Mouse (Mus musculus) hindlimb bud, embryonic 11.5 days (tissue): ENCODE results near the gene Il18r1.

Experiments used
- DNase-seq: peaks from one replicate; pipeline ENCODE4 v3.0.0-alpha.2; 2012; ENCODE audit warnings: low read depth, low spot score; ENCODE audit errors: extremely low spot score

The Il18r1 gene

DNA sequence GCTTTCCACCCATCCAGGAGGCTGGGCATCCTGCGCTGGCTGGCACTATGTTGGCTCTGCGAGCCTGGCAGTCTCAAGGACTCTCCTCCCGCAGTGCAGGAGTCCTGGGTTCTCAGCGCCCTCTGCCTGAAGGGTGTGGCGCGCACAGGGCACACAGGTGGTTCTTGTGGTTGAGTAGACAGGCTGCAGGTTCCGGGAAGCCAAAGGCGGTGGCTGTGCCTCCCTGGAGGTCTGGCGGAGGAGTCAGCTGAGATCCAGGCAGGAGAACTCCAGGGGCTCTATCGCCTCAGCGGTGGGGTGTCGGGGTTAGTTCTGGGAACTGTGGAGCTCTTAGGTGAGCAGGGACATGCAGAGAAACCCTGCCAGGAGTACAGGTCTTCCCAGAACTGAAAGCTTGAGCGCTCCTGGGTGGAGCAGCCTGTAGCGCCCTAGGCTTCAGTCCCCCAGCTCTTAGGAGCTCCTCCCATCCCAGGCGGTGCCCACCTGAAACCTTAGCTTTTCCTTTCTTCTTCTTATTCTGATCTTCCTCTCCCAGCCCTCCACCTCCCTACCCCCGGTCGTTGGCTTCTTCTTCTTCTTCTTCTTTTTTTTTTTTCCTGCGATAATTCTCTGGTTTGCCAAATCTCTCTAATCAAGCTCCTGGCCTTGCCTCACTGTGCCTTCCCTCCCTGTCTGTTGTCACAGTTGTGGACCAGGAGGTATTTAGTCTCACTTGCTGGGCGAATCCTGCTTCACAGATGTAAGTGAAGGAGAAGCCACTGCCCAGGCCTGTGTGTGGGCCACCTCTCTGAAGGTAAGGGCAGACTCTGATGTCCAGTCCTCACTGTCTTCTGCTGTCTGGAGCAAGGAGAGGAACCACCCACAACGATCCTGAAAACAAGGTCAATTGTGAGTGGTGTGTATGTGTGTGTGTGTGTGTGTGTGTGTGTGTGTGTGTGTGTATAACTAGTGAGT is at the start of gene Il18r1:
Gene Il18r1, plus strand, starts transcription at position 76 of the 954 bp plus-strand sequence.
- no peak for DNase-seq

DNA sequence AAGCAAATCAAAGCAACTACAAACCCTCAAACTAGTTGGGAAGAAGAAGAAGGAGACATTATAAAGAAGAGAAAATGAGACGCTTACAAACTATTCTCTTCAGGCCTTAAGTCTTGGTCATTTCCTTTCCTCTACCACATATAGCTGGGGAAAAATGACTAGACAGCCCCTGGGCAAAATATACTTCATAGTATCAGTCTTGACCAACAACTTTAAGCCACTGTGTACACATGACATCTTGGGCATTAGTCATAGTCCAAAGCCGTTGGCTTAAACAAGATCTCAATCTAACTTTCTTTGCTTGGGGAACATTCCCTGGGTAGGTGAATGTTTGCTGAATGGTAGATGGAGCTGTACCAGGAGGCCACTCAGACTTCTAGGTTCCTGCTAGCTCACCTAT is 48.3 kb upstream of the Il18r1 start:
- no peak for DNase-seq

DNA sequence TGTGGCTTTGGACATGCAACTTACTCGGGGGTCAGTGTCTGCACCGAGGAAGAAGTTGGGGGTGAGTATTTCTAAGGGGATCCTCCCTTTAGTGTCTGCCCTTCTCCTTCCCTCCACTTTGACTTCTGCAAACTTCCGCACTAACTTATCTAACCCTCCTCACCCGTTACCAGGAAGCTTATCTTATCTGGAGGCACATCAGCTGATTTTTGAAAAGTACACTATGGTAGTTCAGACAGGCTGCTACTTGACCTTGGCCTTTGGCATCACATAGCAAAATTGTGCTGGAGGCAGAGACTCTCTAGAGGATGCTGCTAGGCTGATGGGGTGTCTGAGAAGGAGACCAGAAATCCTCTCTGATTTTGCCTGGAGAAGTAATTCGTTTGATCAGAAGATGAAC is 46.8 kb upstream of the Il18r1 start:
- no peak for DNase-seq

DNA sequence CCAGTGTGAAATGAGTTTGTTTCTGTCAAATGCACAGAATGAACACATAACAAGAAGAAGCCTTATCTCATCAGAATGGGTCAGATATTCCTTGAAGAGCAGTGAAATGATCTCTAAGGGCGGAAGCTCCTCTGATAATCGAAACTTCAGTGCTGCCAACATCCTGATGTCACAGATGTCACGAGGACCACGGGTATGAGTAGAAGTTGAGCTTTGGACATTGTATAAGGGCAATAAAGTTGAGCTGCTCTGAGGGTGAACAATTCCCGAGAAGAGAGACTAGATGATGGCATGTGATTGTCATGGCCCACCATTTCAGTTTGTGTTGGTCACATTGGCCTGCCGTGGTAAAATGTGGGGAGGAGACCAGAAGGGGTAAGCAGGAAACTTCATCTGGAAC is 41.5 kb upstream of the Il18r1 start:
- no peak for DNase-seq

DNA sequence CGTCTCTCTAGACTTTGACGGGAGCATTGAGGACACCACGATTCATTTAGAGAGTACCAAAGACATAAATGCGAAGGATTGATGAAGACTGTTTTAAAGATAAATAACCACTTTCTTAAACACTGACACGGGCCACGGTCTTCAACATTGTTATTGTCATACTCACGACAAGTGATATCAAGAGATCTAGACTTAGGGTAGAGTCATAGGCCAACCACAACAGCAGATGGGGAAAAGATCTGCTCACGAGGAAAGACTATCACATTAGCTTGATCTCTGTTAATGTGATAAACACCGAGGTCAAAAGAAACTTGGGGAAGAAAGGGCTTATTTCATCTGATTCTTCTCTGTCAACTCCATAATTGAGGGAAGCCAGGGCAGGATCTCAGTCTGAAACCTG is 38.1 kb upstream of the Il18r1 start:
- DNase-seq = no peak

DNA sequence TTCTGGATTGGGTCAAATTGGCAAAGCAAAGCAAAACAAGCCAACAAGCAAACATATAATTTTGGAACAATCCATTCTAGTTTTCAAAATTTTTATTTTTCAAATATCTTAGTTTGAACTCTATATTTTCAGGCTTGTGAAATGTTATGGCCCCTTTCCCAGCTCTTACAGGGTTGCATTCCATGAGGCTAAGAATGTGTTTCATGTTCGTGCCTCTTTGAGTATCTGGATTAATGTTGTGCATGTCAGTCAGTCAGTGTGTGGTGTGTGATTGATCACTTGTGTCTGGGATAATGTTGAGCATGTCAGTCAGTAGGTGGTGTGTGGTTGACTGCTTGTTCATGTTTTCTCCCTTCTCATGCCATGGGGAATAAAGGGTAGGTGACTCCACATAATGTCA is 37.5 kb upstream of the Il18r1 start:
- no peak for DNase-seq

DNA sequence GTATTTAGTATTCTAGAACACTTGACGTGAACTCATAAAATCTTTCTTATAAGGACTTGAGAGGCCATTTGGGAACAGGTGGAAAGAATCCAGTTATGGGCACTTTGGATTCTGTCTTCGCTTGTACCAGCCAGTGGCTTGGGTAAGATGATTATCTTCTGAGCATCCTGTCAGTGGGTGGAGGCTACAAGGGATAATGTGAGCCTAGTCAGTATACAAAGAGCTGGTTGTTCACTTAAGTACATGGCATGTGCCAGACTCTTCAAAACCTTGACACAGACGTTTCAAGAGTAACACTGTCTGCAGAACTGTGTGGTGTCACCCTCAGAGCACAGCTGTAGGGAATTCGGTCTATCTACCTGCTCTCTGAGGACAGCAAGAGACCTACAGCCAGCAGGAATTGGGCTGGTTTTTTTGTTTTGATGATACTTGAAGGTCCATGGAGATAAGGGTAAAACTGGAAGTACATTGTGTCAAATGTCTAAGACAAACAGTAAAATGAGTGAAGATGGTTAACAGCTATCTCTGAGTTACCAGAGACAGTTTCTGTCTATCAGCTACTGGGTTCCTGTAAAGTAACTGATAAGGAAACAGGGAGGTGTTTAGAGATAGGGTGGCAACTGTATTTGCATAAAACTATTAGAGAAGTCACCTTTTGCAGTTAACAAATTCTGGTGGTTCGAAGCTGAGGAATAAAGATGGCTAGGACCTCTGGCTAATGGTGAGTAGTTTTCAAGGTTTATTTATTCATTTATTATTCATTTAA is 36.3 kb upstream of the Il18r1 start, which contains the start of gene Il1rl1:
Gene Il1rl1, plus strand, starts transcription at position 661 of the 766 bp plus-strand sequence.
- no peak for DNase-seq

DNA sequence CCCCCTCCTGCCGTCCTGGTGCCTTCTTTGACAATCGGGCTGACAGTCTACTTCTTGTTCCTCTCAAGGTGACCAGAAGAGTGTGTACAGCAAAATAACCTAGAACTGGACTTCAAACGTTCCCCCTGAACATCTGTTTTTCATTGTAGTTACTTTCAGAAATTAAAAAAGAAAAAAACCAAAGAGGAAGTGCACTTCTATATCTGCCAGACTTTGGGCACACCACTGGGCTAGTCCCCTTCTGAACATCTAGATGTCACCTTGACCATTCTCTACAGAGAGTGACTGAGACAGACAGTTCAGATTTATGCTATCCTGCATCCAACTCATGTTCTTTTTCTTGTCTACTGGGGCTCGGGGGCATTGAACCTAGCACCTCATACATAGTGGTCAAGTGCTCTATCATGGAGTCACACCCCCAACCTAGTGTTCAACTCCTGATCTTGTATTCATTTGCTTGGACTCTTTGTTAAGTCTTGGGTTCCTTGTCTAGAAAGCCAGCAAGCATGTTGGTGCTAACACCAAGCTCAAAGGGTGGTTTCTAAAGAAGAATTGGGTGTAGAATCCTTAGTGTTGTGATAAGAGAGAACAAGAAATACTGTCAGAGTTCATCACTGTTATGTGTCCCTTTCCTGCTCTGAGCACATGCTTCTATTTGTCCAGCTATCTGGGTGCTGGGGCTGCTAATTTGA is 35.1 kb upstream of the Il18r1 start:
- no peak for DNase-seq

DNA sequence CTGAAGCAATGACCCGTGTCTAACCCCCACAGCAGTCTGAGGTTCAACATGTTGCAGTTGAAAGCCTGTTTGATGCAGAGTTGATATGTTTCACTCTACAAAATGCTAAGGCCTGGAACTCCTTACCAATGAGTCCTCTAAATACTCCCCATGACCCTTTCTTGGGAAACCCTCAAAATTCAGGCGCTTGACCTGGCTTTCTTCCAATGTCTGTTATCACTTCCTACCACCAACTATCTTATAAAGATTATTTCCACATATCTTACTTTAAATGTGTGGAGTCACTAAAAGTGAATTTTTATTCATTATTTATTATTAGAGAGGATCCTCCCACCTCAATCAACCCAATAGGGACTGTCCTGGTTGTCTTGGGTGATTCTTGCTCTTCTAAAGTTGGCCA is 33.2 kb upstream of the Il18r1 start:
- no peak for DNase-seq

DNA sequence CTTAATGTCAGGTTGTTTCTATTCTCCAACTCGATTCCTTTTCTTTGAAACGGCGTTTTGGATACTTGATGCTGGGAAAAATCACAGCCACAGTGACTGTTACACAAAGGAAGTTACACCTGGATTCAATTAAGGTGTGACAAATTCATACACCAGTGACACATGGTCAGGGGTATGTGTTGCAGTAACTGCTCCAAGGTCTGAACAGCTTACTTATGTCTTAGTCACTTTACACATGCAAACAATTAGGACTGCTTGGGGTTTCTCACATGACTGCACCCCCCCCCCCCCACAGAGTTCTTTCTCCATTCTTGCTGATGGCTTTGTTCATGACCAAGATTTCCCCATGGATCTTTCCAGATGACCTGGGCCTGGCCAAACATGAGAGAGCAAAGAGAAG is 29.4 kb upstream of the Il18r1 start:
- peak; percentile 44 for DNase-seq

DNA sequence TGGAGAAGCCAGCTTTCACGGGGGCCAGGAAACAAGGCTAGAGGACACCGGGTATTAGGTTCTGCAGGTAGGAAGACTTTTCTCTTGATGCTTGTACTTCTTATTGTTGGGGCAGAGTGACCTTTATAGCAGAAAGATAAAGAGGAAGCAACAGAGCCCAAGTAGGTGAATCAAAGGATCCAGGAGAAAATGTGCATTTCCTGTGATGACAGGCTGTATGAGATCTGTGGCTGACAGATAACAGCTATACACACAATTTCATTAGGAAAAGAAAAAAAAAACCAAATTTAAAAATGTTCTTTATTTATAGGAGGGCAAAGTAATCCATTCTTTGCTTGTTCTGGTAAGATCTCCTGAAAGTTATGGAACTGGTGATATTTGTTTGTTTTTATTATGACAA is 28.0 kb upstream of the Il18r1 start:
- no peak for DNase-seq

DNA sequence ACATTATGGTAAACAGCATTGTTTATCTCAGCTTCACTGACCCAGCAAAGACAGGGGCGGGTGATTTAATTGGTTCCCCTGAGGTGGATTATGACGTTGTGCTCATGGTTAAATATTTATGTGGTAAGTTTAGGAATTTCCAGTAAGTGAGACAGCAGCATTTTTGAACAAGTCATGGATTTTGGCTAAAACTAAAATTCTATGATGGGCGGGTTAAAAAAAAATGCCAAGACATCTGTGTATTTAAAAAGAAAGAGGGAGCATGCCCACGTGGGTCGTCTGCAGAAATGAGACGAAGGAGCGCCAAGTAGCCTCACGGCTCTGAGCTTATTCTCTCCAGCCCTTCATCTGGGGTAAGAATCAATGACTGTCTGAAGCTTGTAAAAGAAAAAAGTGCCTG is 25.8 kb upstream of the Il18r1 start:
- no peak for DNase-seq

DNA sequence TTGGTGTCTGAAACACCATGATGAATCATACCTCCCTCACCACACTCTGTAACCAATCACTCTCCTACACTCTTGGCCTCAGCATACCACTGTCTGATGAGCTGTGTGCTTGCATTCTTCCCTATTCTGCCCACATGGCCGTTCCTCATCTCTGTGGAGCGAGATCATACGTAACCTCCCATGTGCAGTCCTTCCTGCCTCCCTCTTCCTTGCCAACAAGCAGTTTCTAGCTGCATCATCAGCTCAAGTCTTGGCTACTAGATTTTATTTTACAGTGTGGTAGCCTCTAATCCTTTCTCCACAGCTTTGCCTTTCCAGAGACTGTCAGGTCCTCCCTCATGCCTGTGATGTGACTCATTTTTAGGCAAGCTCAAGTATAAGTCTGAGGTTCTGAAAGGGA is 20.6 kb upstream of the Il18r1 start:
- no peak for DNase-seq

DNA sequence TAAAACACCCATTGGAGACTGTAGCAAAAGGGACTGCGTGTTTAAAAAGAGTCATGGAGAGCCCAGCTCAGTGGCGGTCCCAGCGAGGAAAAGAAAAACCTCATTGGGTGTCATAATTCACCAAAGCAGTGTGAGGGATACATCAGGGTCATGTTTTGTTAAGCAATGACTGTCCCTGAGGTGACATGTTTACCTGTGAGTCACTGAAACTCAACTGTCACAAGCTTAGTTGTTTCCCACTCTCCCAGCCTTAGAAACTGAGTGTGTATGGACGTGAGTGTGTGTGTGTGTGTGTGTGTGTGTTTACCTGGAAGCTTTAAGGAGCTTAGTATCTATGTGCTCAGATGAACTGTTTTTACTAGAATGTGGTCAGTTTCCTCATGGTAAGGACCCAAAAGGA is 2.0 kb downstream of the Il18r1 start:
- no peak for DNase-seq

DNA sequence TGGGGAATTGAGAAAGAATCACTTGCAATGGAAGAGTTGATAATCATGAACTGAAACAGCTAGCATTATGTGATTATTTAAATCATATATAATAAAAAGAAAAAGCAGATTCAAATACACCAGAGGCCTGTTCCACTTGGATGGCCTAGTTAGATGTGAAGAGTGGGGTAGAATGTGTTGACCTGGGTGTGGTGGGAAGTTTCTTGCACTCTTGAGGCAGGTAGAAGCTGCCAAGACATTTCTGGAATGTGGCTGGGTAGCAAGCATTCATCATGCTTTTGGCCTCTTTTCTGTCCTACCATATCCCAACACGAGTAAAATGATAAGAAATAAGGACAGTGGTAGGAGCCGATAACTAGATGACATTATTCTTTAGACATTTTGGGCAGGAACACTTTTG is 3.5 kb downstream of the Il18r1 start:
- DNase-seq = no peak

DNA sequence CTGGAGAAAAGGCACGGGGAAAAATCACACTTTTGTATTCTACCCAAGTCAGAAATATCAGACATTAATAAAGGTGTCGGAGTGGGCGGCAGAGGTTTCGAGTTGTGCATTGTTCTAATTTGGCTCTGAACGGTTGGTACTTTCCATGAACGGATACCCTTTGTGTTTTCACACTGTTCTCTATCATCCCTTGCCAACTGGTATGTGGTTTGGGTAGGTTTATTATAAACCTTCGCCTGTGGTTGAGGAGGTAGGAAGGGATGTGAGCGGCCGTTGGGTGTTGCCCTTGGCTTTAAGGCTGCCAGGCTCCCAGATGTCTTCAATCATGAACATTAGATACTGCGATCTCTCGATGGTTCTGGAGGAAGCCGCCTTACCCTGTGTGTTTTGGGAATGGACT is 4.5 kb downstream of the Il18r1 start:
- no peak for DNase-seq

DNA sequence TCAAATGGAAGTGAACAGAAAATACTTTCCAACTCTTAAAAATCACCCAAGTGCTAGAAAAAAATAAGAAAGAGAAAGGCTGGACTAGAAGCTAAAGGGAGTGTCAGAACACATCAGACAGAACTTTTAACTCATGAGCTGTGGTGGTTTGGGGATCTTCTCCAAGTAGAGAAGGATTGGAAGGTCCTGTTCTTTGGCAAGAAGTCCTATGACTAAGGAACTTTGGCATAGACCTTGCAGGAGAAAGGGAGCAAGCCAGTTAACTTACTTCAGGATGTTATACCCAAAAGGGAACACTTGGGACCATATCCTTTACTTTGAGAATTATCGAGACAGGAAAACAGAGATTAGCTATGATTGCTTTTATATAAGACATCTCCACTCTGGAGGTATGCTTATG is 7.0 kb downstream of the Il18r1 start:
- no peak for DNase-seq

DNA sequence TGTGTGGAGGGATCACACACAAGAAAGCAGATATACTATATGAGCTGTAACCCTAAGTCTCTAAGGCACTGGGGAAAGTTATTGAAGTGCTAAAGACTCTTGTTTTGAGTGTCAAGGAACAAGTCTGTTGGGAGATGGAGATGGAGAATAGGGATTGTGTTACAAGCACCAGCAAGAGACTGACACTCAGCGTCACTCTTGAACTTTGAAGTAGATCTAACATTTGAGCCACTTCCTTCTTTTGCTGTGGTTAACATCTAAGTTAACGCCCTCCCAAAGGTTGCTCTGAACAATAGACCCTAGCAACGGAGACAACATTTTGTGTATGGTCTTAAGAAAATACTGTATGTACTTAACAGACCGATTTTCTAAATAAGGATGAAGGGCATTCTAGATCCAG is 8.3 kb downstream of the Il18r1 start:
- DNase-seq = no peak

DNA sequence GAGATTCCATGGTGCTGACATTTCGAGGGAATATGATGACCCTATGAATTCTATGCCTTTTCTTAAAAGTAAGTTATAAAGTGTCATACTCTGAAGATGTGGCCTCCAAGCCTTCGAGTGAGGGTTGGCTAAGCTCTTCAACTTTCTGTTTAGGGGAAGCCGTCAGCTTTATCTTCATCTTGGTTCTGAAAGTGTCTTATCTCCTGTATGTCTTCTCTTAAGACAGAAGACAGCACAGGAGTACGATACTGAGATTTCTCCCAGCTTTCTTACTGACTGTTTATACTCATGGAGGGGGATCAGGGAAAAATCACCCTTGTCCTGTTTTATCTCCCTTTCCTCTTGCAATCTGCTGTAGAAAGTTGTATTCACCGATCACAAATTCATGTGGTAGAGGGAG is 9.0 kb downstream of the Il18r1 start:
- DNase-seq = no peak

DNA sequence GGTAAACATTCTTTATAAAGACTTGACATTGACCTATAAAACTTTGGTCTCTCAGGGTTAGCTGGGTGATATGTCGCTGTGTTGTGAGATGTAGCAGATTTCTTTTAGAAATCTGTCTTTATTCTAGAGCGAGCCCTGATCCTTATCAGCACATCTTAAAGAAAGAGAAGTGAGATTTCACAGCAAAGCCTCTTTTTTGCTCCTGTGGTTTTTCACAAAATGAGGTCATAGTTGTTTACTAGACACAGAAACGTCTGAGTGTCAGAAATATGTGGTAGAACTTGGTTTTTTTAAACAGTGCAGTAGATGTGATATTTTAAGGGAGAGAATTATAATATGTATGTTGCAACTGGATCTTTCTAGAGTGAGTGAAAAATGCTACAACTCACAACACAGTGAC is 10.3 kb downstream of the Il18r1 start:
- no peak for DNase-seq

DNA sequence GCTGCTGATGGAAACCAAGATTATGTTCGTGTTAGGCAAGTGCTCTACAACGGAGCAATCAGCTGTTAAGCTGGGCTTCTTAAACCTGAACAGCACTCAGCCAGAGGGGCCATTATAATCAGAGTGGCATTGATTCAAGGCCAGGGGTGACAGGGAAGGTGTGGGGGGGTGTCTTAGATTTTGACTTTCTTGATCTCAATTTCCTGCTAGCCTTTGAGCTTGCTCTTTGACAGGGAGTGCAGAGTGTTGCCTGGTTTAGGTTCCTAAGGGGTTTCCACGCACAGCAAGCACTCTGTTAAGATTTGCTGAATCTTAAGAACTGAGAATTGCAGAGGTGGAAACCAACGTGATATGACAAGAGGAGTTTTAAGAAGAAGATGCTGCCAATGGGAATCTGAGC is 11.4 kb downstream of the Il18r1 start:
- DNase-seq = no peak

DNA sequence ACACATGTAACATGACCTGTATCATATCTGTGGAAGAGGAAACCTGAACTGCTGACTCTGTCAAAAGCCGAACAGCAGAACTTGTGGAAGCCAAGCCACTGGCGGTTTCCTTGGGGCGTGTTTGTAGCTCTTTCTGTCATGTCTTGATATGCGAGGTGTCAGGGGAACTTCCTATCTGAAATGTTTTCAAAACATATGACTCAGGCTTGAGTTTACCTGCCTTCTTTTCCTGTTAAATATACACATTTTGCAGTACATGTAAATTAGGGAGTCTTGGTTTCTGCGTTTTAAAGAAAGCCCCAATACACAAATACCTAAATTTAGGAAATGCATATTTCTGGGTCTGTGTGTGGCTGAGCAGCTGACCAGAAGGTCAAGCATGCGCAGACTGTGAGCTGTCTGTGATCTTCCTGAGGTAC is 14.2 kb downstream of the Il18r1 start:
- DNase-seq = no peak
